Mouse (Mus musculus) limb, embryonic 11.5 days (tissue): ENCODE results near the gene Treml2. TPM values are rescaled to one million over a fixed set of nuclear protein-coding genes. Genes with fewer than 3 reads are reported as not detected.
"Not testable (repeated sequence)": the region's sequence is repeated elsewhere in the genome, so short reads cannot be mapped to it uniquely, and the experiment has no call there.

Experiments used
- ATAC-seq: fragments of 200-750 bp; cut with Nextera tagmentation; 2 replicates; pipeline ENCODE4 v1.8.0; 2017; ENCODE audit warnings: low read depth; ENCODE audit not compliant: insufficient number of reproducible peaks, low FRiP score, low TSS enrichment
- DNase-seq: peaks from one replicate; pipeline ENCODE4 v3.0.0-alpha.2; 2015; ENCODE audit warnings: low spot score
- H3K27ac ChIP-seq: fragments of 300-500 bp; sonication (generic); replicated peaks from 2 replicates; pipeline ENCODE4 v1.5.1; 2014; ENCODE audit warnings: low read depth, mild to moderate bottlenecking, low read length
- H3K27me3 ChIP-seq: fragments of 300-500 bp; sonication (generic); 2 replicates; pipeline ENCODE4 v1.6.1; 2014; ENCODE audit warnings: mild to moderate bottlenecking, low read length, mixed read lengths; ENCODE audit not compliant: control insufficient read depth, insufficient read depth
- H3K36me3 ChIP-seq: fragments of 300-500 bp; sonication (generic); 2 replicates; pipeline ENCODE4 v1.6.1; 2014; ENCODE audit warnings: mild to moderate bottlenecking, low read length, moderate library complexity, mixed read lengths; ENCODE audit not compliant: control insufficient read depth, insufficient read depth
- H3K4me1 ChIP-seq: fragments of 300-500 bp; sonication (generic); 2 replicates; pipeline ENCODE4 v1.6.1; 2014; ENCODE audit warnings: low read length, mixed read lengths; ENCODE audit not compliant: control insufficient read depth, insufficient read depth
- H3K4me2 ChIP-seq: fragments of 300-500 bp; sonication (generic); 2 replicates; pipeline ENCODE4 v1.6.1; 2014; ENCODE audit warnings: low read depth, mild to moderate bottlenecking, moderate library complexity; ENCODE audit not compliant: severe bottlenecking
- H3K4me3 ChIP-seq: fragments of 300-500 bp; sonication (generic); 2 replicates; pipeline ENCODE4 v1.5.1; 2014; ENCODE audit warnings: low read depth, low read length
- H3K9ac ChIP-seq: fragments of 300-500 bp; sonication (generic); 2 replicates; pipeline ENCODE4 v1.6.1; 2014; ENCODE audit warnings: mild to moderate bottlenecking, low read length
- H3K9me3 ChIP-seq: fragments of 300-500 bp; sonication (generic); 2 replicates; pipeline ENCODE4 v1.6.1; 2016; ENCODE audit warnings: low read length; ENCODE audit not compliant: control insufficient read depth
- WGBS: fragments of 180-500 bp; shearing (Covaris S2); extraction: QIAGEN DNeasy Blood & Tissue Kit; methylation state at CpG from one replicate; pipeline ENCODE4 v1.1.7; 2014; 5-methylcytosine and 5-hydroxymethylcytosine counted together
- polyA plus RNA-seq: library from polyadenylated mRNA; unstranded; fragments of >200 nt; fragmentation: Nextera tagmentation; extraction: Ambion mirVana; gene quantifications from 2 replicates; pipeline ENCODE4 v1.2.1, GENCODE M21; 2014

Treml2 gene
- polyA plus RNA-seq, 1 experiment from 2014 or later, result 0.04 TPM

DNA sequence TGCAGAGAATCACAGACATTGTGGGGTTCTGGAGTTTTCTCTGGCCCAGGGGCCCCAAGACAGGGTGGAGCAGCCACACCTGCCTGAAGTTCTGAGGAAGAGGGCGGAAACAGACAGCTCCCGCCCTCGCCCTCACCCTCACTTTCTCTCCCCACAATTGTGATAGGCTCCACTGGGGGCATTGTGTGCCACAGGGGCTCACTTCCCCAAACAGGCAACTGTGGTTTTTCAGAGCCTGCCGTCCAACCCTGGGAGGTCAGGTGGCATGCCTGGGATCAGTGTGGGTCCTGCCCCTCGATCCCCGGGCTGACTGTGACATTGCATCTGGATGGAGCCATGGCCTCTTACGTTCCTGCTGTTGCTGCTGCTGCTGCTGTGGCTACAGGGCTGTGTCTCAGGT lies 901 bp downstream of the Treml2 start:
- Histone ChIP-seq H3K4me1 (0 out of 2 replicates have a peak, but pooled peaks cover 2% of the 10 kb centered on the region), H3K9me3 (no peaks in the 10 kb centered on the region), H3K9ac (no peak overlapping the region), H3K4me3 (no peak overlapping the region), H3K27me3 (no peaks in the 10 kb centered on the region), H3K4me2 (no peak overlapping the region), H3K27ac (no peak overlapping the region), H3K36me3 (no peaks in the 10 kb centered on the region)
- ATAC-seq, result no peak
- 67% methylated on average over 7 of the region's 7 CpGs for WGBS
- DNase-seq, result no peak

DNA sequence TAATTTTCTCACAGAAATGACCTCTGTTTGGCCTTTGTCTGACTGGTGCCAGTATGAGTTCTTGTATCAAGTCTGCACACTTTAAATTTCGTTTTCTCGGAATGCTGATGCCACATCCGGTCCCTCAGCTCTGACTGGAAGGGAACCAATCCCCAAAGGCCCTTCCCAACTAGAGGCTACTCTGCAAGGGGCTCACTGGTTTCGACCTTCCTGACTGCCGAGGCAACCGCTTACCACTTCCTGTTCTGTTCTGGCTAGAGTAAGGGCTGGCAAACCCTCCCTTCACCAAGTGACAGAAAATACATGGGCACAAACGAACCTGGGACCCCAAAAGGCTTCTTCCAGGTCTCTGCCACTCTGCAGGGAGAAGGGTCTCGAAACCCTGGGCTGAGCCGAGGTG lies 1.6 kb downstream of the Treml2 start:
- 78% methylated on average over 9 of the region's 9 CpGs for WGBS

GRCm38 (mm10) chr17:48301792-48302191 lies 2.5 kb downstream of the Treml2 start:
- Histone ChIP-seq H3K27me3 (no peaks in the 10 kb centered on the region), H3K9me3 (no peaks in the 10 kb centered on the region), H3K4me1 (0 out of 2 replicates have a peak, but pooled peaks cover 2% of the 10 kb centered on the region), H3K4me2 (no peak overlapping the region), H3K36me3 (no peaks in the 10 kb centered on the region), H3K9ac (no peak overlapping the region), H3K4me3 (no peak overlapping the region), H3K27ac (no peak overlapping the region)
- DNase-seq (no peak), ATAC-seq (no peak)
- WGBS, result 91% methylated on average over 5 of the region's 5 CpGs

More for the DNA sequence above, 1.6 kb downstream of the Treml2 start:
- Histone ChIP-seq H3K4me2 (no peak overlapping the region), H3K36me3 (no peaks in the 10 kb centered on the region), H3K9me3 (no peaks in the 10 kb centered on the region), H3K27me3 (no peaks in the 10 kb centered on the region), H3K4me1 (0 out of 2 replicates have a peak, but pooled peaks cover 2% of the 10 kb centered on the region), H3K4me3 (no peak overlapping the region), H3K9ac (no peak overlapping the region), H3K27ac (no peak overlapping the region)
- DNase-seq (no peak), ATAC-seq (no peak)

GRCm38 (mm10) chr17:48312124-48312523 lies 12.8 kb downstream of the Treml2 start:
- H3K9me3 ChIP-seq, result no peaks in the 10 kb centered on the region
- H3K27me3 ChIP-seq, result no peaks in the 10 kb centered on the region
- no peak overlapping the region for H3K9ac ChIP-seq
- DNase-seq (no peak), ATAC-seq (no peak)
- no peaks in the 10 kb centered on the region for H3K36me3 ChIP-seq
- H3K4me1 ChIP-seq, result no peaks in the 10 kb centered on the region
- WGBS, result 83% methylated on average over 2 of the region's 2 CpGs
- no peak overlapping the region for H3K27ac ChIP-seq
- H3K4me2 ChIP-seq, result no peak overlapping the region
- H3K4me3 ChIP-seq, result no peak overlapping the region

GRCm38 (mm10) chr17:48315905-48316579 lies 16.7 kb downstream of the Treml2 start, which contains the start of gene B430306N03Rik:
B430306N03Rik (plus strand) TSS chr17:48316141.
- not testable (repeated sequence) for H3K4me3 ChIP-seq, H3K9me3 ChIP-seq, H3K27me3 ChIP-seq, H3K27ac ChIP-seq, DNase-seq, ATAC-seq, H3K4me2 ChIP-seq, H3K36me3 ChIP-seq, H3K4me1 ChIP-seq, H3K9ac ChIP-seq
- 92% methylated on average over 3 of the region's 3 CpGs for WGBS

DNA sequence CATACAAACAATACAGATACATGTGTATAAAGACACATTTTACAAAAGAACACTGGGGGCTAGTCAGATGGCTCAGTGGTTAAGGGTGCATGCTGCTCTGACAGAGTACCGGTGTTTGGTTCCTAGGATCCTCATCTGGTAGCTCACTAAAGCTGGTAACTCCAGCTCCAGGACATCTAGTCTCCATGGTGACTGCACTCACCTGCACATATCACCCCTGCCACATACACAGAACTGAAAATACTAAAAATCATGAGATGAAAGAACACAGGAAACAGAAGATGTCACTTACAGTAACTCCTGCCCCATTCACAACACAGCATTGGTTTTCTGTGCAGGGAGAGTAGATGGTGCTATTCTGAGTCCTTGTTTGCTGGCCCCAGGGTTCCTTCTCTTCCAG lies 19.4 kb downstream of the Treml2 start:
- 97% methylated on average over 1 of the region's 1 CpGs for WGBS
- Histone ChIP-seq H3K9me3 (no peaks in the 10 kb centered on the region), H3K36me3 (no peaks in the 10 kb centered on the region), H3K4me3 (no peak overlapping the region), H3K4me2 (no peak overlapping the region), H3K27ac (no peak overlapping the region), H3K4me1 (no peaks in the 10 kb centered on the region), H3K9ac (no peak overlapping the region), H3K27me3 (no peaks in the 10 kb centered on the region)
- no peak for DNase-seq
- ATAC-seq, result no peak

DNA sequence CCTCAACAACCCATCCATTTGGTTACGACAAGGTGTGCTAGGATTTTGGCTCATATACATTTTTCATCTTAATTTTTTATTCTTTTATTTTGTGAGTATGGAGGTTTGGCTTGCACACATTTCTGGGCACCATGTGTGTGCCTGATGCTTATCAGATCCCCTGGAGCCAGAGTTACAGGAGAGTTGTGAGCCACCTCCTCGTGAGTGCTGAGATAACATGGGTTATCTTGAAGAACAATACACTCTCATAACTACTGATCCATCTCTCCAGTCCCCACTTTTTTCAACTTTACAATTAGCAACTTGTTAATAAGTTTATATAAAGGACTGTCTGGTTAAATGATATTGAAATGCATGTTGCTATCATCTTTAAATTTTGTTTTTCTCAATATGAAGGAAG lies 22.0 kb downstream of the Treml2 start:
- Histone ChIP-seq H3K9me3 (no peaks in the 10 kb centered on the region), H3K4me3 (no peak overlapping the region), H3K4me2 (no peak overlapping the region), H3K27me3 (no peaks in the 10 kb centered on the region), H3K4me1 (no peaks in the 10 kb centered on the region), H3K36me3 (no peaks in the 10 kb centered on the region), H3K27ac (no peak overlapping the region), H3K9ac (no peak overlapping the region)
- 80% methylated on average over 2 of the region's 2 CpGs for WGBS
- DNase-seq (no peak), ATAC-seq (no peak)

GRCm38 (mm10) chr17:48323236-48323635 lies 23.9 kb downstream of the Treml2 start:
- Histone ChIP-seq H3K27ac (no peak overlapping the region), H3K4me2 (no peak overlapping the region), H3K4me3 (no peak overlapping the region), H3K36me3 (no peaks in the 10 kb centered on the region), H3K9me3 (no peaks in the 10 kb centered on the region), H3K4me1 (no peaks in the 10 kb centered on the region), H3K9ac (no peak overlapping the region), H3K27me3 (no peaks in the 10 kb centered on the region)
- WGBS, result 70% methylated on average over 3 of the region's 3 CpGs
- DNase-seq (no peak), ATAC-seq (no peak)

DNA sequence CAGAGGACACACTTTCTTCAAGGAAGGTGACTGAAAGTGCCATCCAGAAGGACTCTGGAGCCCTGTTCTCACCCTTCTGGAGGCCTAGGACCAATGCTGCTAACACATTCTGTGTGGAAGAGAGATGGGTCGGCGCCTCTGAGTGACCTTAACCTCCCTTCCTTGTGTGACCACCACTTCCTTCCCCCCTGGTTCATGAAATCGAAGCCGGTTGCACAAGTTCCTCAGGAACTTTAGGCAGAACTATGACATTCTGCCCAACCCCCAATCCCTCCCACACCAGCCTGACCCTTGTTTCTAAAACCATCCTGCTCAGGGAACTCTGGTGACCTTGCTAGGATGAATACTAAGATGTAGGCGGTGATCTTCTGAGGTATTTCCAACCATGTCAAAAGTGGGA lies 25.0 kb downstream of the Treml2 start:
- Histone ChIP-seq H3K4me2 (no peak overlapping the region), H3K4me3 (no peak overlapping the region), H3K27me3 (no peaks in the 10 kb centered on the region), H3K36me3 (no peaks in the 10 kb centered on the region), H3K9ac (no peak overlapping the region), H3K4me1 (no peaks in the 10 kb centered on the region), H3K9me3 (no peaks in the 10 kb centered on the region), H3K27ac (no peak overlapping the region)
- 89% methylated on average over 5 of the region's 5 CpGs for WGBS
- ATAC-seq (no peak), DNase-seq (no peak)
